In the genomic region with DNA sequence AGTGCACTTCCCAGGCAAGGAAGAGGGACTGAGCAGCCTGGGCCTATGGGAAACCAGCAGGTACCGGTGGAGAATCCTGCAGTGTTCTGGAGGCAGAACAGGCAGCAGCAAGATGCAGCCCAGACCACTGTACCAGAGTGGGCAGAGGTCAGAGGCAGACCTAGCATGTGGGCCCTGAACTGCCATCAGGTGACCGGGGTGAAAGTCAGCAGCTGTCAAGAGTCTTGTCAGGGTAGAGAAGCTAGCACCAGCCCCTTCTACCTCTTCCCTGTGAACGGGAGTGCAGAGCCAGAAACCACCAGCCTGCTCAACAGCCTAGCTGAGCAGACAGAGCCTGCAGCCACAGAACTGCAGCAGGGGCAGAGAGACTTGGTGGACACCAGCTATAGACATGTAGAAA, we compare ENCODE assay signal across 28 mouse cellular contexts. TPM values are rescaled to one million over a fixed set of nuclear protein-coding genes. Genes with fewer than 3 reads are reported as not detected.
DNase-seq lines count a peak whose midpoint lies in the region; ATAC-seq and TF ChIP-seq lines count a peak whose summit lies in the region.
"Had no signal": no experiment of that assay in that cellular context is flagged by ENCODE, and none has a peak within 500 bp of the region (broad histone marks: within the 10 kb centered on the region; RNA-seq: fewer than 3 reads in every experiment).

No protein-coding gene starts in this region.

- no peak overlapping the region for H3K27ac ChIP-seq in heart, adult 2 months
- 0 out of 2 replicates have a peak overlapping the region, but pooled peaks have one; percentile 30 for H3K27ac ChIP-seq in hindbrain, embryonic 12.5 days
- no peak overlapping the region for H3K27ac ChIP-seq in hindbrain, embryonic 14.5 days
- no peak overlapping the region for H3K27ac ChIP-seq in limb, embryonic 10.5 days
- H3K27ac ChIP-seq in limb, embryonic 15.5 days = 0 out of 2 replicates have a peak overlapping the region, but pooled peaks have one; percentile 18
- H3K27ac ChIP-seq: embryonic facial prominence, embryonic 13.5 days; embryonic facial prominence, embryonic 15.5 days; forebrain, embryonic 13.5 days had no signal

- ATAC-seq in hindbrain, embryonic 12.5 days (ENCODE audit: low FRiP score) = no peak
- no peak for ATAC-seq in hindbrain, embryonic 14.5 days (ENCODE audit: low FRiP score)
- no peak for ATAC-seq in limb, embryonic 15.5 days (ENCODE audit: insufficient number of reproducible peaks, low FRiP score, low TSS enrichment, low read depth)
- ATAC-seq: forebrain, embryonic 13.5 days; forebrain, embryonic 16.5 days had no signal

- no peaks in the 10 kb centered on the region for H3K9me3 ChIP-seq in hindbrain, embryonic 12.5 days (replicated peaks)
- no peaks in the 10 kb centered on the region for H3K9me3 ChIP-seq in hindbrain, embryonic 14.5 days (ENCODE audit: control insufficient read depth, low read length)
- H3K9me3 ChIP-seq in limb, embryonic 10.5 days (replicated peaks) = no peaks in the 10 kb centered on the region
- H3K9me3 ChIP-seq in limb, embryonic 15.5 days = no peaks in the 10 kb centered on the region
- H3K9me3 ChIP-seq: embryonic facial prominence, embryonic 13.5 days; embryonic facial prominence, embryonic 15.5 days; forebrain, embryonic 13.5 days had no signal

- no peak for TF ChIP-seq CTCF in heart, adult 2 months (IDR thresholded peaks at IDR 0.05)

- no peak overlapping the region for H3K4me3 ChIP-seq in heart, adult 2 months
- H3K4me3 ChIP-seq in hindbrain, embryonic 12.5 days = no peak overlapping the region
- no peak overlapping the region for H3K4me3 ChIP-seq in hindbrain, embryonic 14.5 days (replicated peaks; ENCODE audit: low read length)
- no peak overlapping the region for H3K4me3 ChIP-seq in limb, embryonic 10.5 days
- H3K4me3 ChIP-seq in limb, embryonic 15.5 days = no peak overlapping the region
- H3K4me3 ChIP-seq: embryonic facial prominence, embryonic 13.5 days; embryonic facial prominence, embryonic 15.5 days; erythroblast, embryonic 14.5 days; forebrain, embryonic 13.5 days had no signal

- H3K4me2 ChIP-seq in hindbrain, embryonic 12.5 days (replicated peaks) = no peak overlapping the region
- H3K4me2 ChIP-seq in hindbrain, embryonic 14.5 days (replicated peaks) = no peak overlapping the region
- H3K4me2 ChIP-seq in limb, embryonic 15.5 days = no peak overlapping the region
- H3K4me2 ChIP-seq: embryonic facial prominence, embryonic 13.5 days; embryonic facial prominence, embryonic 15.5 days; forebrain, embryonic 13.5 days had no signal

- intact Hi-C loops in heart, adult 2 months (cut with DNase I) = no loop called here

- H3K79me2 ChIP-seq in heart, adult 2 months (replicated peaks; ENCODE audit: control insufficient read depth, insufficient read depth, low read length) = no peaks in the 10 kb centered on the region

- no peaks in the 10 kb centered on the region for H3K4me1 ChIP-seq in heart, adult 2 months (ENCODE audit: control insufficient read depth, insufficient read depth, low read length)
- H3K4me1 ChIP-seq in hindbrain, embryonic 12.5 days = no peaks in the 10 kb centered on the region
- no peaks in the 10 kb centered on the region for H3K4me1 ChIP-seq in hindbrain, embryonic 14.5 days (replicated peaks; ENCODE audit: control insufficient read depth, insufficient read depth, low read length)
- no peaks in the 10 kb centered on the region for H3K4me1 ChIP-seq in limb, embryonic 10.5 days
- H3K4me1 ChIP-seq in limb, embryonic 15.5 days = no peaks in the 10 kb centered on the region
- H3K4me1 ChIP-seq: embryonic facial prominence, embryonic 13.5 days; embryonic facial prominence, embryonic 15.5 days; forebrain, embryonic 13.5 days had no signal

- H3K36me3 ChIP-seq in heart, adult 2 months (ENCODE audit: control insufficient read depth, insufficient read depth, low read length) = no peaks in the 10 kb centered on the region
- no peaks in the 10 kb centered on the region for H3K36me3 ChIP-seq in hindbrain, embryonic 12.5 days
- H3K36me3 ChIP-seq in hindbrain, embryonic 14.5 days (replicated peaks; ENCODE audit: control insufficient read depth, insufficient read depth) = no peaks in the 10 kb centered on the region
- H3K36me3 ChIP-seq in limb, embryonic 10.5 days = no peaks in the 10 kb centered on the region
- H3K36me3 ChIP-seq in limb, embryonic 15.5 days = no peaks in the 10 kb centered on the region
- H3K36me3 ChIP-seq: embryonic facial prominence, embryonic 13.5 days; embryonic facial prominence, embryonic 15.5 days had no signal

- no peak for TF ChIP-seq EP300 in heart, adult 2 months (IDR thresholded peaks at IDR 0.05; ENCODE audit: insufficient read depth, low read depth, low read length)

- DNase-seq in heart, adult 11 months = peak; percentile 68
- no peak for DNase-seq in heart, adult 2 months
- DNase-seq in hindbrain, embryonic 14.5 days (ENCODE audit: low spot score) = no peak
- peak; percentile 23 for DNase-seq in limb, embryonic 10.5 days (ENCODE audit: low spot score)
- DNase-seq in cerebellum, adult 9-11 months = no peak
- DNase-seq: adrenal gland, adult 8-10 months; adrenal gland, postnatal 14 days; adrenal gland, postnatal 36 days; cerebellum, adult 11-12 months; cerebellum, adult 2 months; cerebellum, adult 9-10 months; cerebellum, postnatal 14 days; cerebellum, postnatal 36 days; embryo, embryonic 11 days had no signal

- no peak overlapping the region for H3K9ac ChIP-seq in heart, adult 2 months (ENCODE audit: low read depth, low read length)
- no peak overlapping the region for H3K9ac ChIP-seq in hindbrain, embryonic 12.5 days
- no peak overlapping the region for H3K9ac ChIP-seq in hindbrain, embryonic 14.5 days
- no peak overlapping the region for H3K9ac ChIP-seq in limb, embryonic 15.5 days
- H3K9ac ChIP-seq: embryonic facial prominence, embryonic 13.5 days; embryonic facial prominence, embryonic 15.5 days; forebrain, embryonic 13.5 days had no signal

- no peaks in the 10 kb centered on the region for H3K27me3 ChIP-seq in heart, adult 2 months (ENCODE audit: control insufficient read depth, insufficient read depth, low read length)
- 0 out of 2 replicates have a peak, but pooled peaks cover 3% of the 10 kb centered on the region for H3K27me3 ChIP-seq in hindbrain, embryonic 12.5 days
- H3K27me3 ChIP-seq in hindbrain, embryonic 14.5 days (ENCODE audit: control insufficient read depth, insufficient read depth, low read length) = no peaks in the 10 kb centered on the region
- H3K27me3 ChIP-seq in limb, embryonic 10.5 days (ENCODE audit: low read depth, poor library complexity, severe bottlenecking) = no peaks in the 10 kb centered on the region
- H3K27me3 ChIP-seq in limb, embryonic 15.5 days = peaks cover 6% of the 10 kb centered on the region; the same call in 1 of the 2 replicates
- H3K27me3 ChIP-seq: embryonic facial prominence, embryonic 13.5 days; embryonic facial prominence, embryonic 15.5 days; forebrain, embryonic 13.5 days had no signal

- no peak for TF ChIP-seq POLR2A in heart, adult 2 months (IDR thresholded peaks at IDR 0.05; ENCODE audit: insufficient read depth, low read depth, low read length)

- WGBS in heart, adult 2 months = 32% methylated on average over 3 of the region's 3 CpGs
- WGBS in hindbrain, embryonic 12.5 days = 46% methylated on average over 3 of the region's 3 CpGs
- WGBS in hindbrain, embryonic 14.5 days = 36% methylated on average over 3 of the region's 3 CpGs
- 34% methylated on average over 3 of the region's 3 CpGs for WGBS in limb, embryonic 10.5 days
- WGBS in limb, embryonic 15.5 days = 32% methylated on average over 3 of the region's 3 CpGs

RNA-seq across cellular contexts. Expression of a gene that starts 47.9 kb away (rescaled TPM):
- total RNA-seq in heart, adult 2 months (2021) = under 1 TPM; 0.31 to 0.41 TPM
- 0.26 TPM in 1 of 2 replicates, not detected in the other for polyA plus RNA-seq in heart, adult 2 months (2012; rRNA removed)
- not detected in 2 replicates for polyA plus RNA-seq in hindbrain, embryonic 12.5 days (2016; fragmentation: Nextera tagmentation; extraction: Ambion mirVana)
- polyA plus RNA-seq in hindbrain, embryonic 14.5 days (2014; fragmentation: Nextera tagmentation; extraction: Ambion mirVana) = 0.24 TPM in 1 of 2 replicates, not detected in the other
- not detected in 2 replicates for polyA plus RNA-seq in limb, embryonic 10.5 days (2016; fragmentation: Nextera tagmentation; extraction: Ambion mirVana)
- polyA plus RNA-seq in limb, embryonic 15.5 days (2015; fragmentation: Nextera tagmentation; extraction: Ambion mirVana) = not detected in 2 replicates
- total RNA-seq: adrenal gland, postnatal 14 days; adrenal gland, postnatal 36 days; common myeloid progenitor, adult 5-6 weeks had no signal
- polyA plus RNA-seq: C2C12; cerebellum, adult 2 months; embryonic facial prominence, embryonic 11.5 days; embryonic facial prominence, embryonic 13.5 days; embryonic facial prominence, embryonic 15.5 days; erythroblast, embryonic 14.5 days; forebrain, embryonic 13.5 days; forebrain, embryonic 16.5 days had no signal

RNA-seq across cellular contexts. Expression of a gene that starts 50.9 kb away (rescaled TPM):
- 1 to 10 TPM in 1 of 2 experiments, under 1 TPM in 1; 0.78 to 1.3 TPM for total RNA-seq in heart, adult 2 months (2021)
- 1.8 TPM in 2 replicates for polyA plus RNA-seq in heart, adult 2 months (2012; rRNA removed)
- polyA plus RNA-seq in hindbrain, embryonic 12.5 days (2016; fragmentation: Nextera tagmentation; extraction: Ambion mirVana) = 16.0 and 16.2 TPM in 2 replicates
- polyA plus RNA-seq in hindbrain, embryonic 14.5 days (2014; fragmentation: Nextera tagmentation; extraction: Ambion mirVana) = 14.7 and 15.9 TPM in 2 replicates
- 0.25 and 1.7 TPM in 2 replicates for polyA plus RNA-seq in limb, embryonic 10.5 days (2016; fragmentation: Nextera tagmentation; extraction: Ambion mirVana)
- polyA plus RNA-seq in limb, embryonic 15.5 days (2015; fragmentation: Nextera tagmentation; extraction: Ambion mirVana) = 18.6 and 23.3 TPM in 2 replicates

RNA-seq across cellular contexts. Expression of a gene that starts 51.2 kb away (rescaled TPM):
- under 1 TPM; 0.11 to 0.18 TPM for total RNA-seq in heart, adult 2 months (2021)
- not detected in 2 replicates for polyA plus RNA-seq in heart, adult 2 months (2012; rRNA removed)
- not detected in 2 replicates for polyA plus RNA-seq in hindbrain, embryonic 12.5 days (2016; fragmentation: Nextera tagmentation; extraction: Ambion mirVana)
- not detected in 2 replicates for polyA plus RNA-seq in hindbrain, embryonic 14.5 days (2014; fragmentation: Nextera tagmentation; extraction: Ambion mirVana)
- polyA plus RNA-seq in limb, embryonic 10.5 days (2016; fragmentation: Nextera tagmentation; extraction: Ambion mirVana) = not detected in 2 replicates
- 0.24 TPM in 1 of 2 replicates, not detected in the other for polyA plus RNA-seq in limb, embryonic 15.5 days (2015; fragmentation: Nextera tagmentation; extraction: Ambion mirVana)
- total RNA-seq: adrenal gland, adult 18-20 months; adrenal gland, adult 8-10 months; adrenal gland, postnatal 14 days; adrenal gland, postnatal 36 days; common myeloid progenitor, adult 5-6 weeks; ES-E14; MEL had no signal
- polyA plus RNA-seq: C2C12; embryonic facial prominence, embryonic 11.5 days; embryonic facial prominence, embryonic 15.5 days; erythroblast, embryonic 14.5 days; forebrain, embryonic 11.5 days; forebrain, embryonic 13.5 days; forebrain, embryonic 16.5 days had no signal

Comparison
In these comparisons a context has a peak if more than half of its experiments do, and no peak if none do; other contexts are left out.
1. DNase-seq: peak in heart, adult 11 months (single experiment) and limb, embryonic 10.5 days (single experiment); none in heart, adult 2 months (0 of 2), hindbrain, embryonic 14.5 days (single experiment) and cerebellum, adult 9-11 months (single experiment).
2. H3K27ac ChIP-seq: peak in hindbrain, embryonic 12.5 days (single experiment) and limb, embryonic 15.5 days (single experiment); none in heart, adult 2 months (single experiment), hindbrain, embryonic 14.5 days (single experiment) and limb, embryonic 10.5 days (single experiment).